Mouse (Mus musculus) CH12.LX (cell line): Measurements from ENCODE around the gene Hrnr.

ENCODE experiments used
- CTCF ChIP-seq, 2 experiments: IDR thresholded peaks in 1 of 2; conservative IDR thresholded peaks in 1 of 2; 2 replicates each; pipeline ENCODE4 v1.5.1; 2011 to 2012; ENCODE audit warnings: low read depth in 2 of 2, low read length in 2 of 2, improper control_type of control experiment in 1 of 2, inconsistent platforms in 1 of 2, mild to moderate bottlenecking in 1 of 2, moderate library complexity in 1 of 2
- E2F4 ChIP-seq: IDR thresholded peaks from 2 replicates; pipeline ENCODE4 v1.6.1; 2011; ENCODE audit warnings: low read depth, low read length, improper control_type of control experiment; ENCODE audit not compliant: insufficient replicate concordance
- ELF1 ChIP-seq: IDR thresholded peaks from 2 replicates; pipeline ENCODE4 v1.6.1; 2014; ENCODE audit warnings: low read depth, mild to moderate bottlenecking, inconsistent platforms, low read length, improper control_type of control experiment
- EP300 ChIP-seq: IDR thresholded peaks from 2 replicates; pipeline ENCODE4 v1.6.1; 2011; ENCODE audit warnings: low read length, improper control_type of control experiment
- GABPA ChIP-seq: IDR thresholded peaks from 2 replicates; pipeline ENCODE4 v1.6.1; 2012; ENCODE audit warnings: low read depth, low read length, improper control_type of control experiment, inconsistent platforms; ENCODE audit not compliant: insufficient replicate concordance
- MYC ChIP-seq: IDR thresholded peaks from 2 replicates; pipeline ENCODE4 v1.6.1; 2011; ENCODE audit warnings: low read depth, mild to moderate bottlenecking, improper control_type of control experiment, low read length
- POLR2A ChIP-seq: IDR thresholded peaks from 2 replicates; pipeline ENCODE4 v1.6.1; 2011; ENCODE audit warnings: low read depth, mild to moderate bottlenecking, improper control_type of control experiment, low read length
- RAD21 ChIP-seq: IDR thresholded peaks from 2 replicates; pipeline ENCODE4 v1.6.1; 2011; ENCODE audit warnings: low read depth, mild to moderate bottlenecking, low read length, improper control_type of control experiment, moderate library complexity
- TCF12 ChIP-seq: IDR thresholded peaks from 2 replicates; pipeline ENCODE4 v1.6.1; 2014; ENCODE audit warnings: low read depth, mild to moderate bottlenecking, inconsistent platforms, low read length, improper control_type of control experiment
- ZC3H11A ChIP-seq: IDR thresholded peaks from 2 replicates; pipeline ENCODE4 v1.6.1; 2012; ENCODE audit warnings: low read depth, mild to moderate bottlenecking, inconsistent platforms, low read length, improper control_type of control experiment

DNA sequence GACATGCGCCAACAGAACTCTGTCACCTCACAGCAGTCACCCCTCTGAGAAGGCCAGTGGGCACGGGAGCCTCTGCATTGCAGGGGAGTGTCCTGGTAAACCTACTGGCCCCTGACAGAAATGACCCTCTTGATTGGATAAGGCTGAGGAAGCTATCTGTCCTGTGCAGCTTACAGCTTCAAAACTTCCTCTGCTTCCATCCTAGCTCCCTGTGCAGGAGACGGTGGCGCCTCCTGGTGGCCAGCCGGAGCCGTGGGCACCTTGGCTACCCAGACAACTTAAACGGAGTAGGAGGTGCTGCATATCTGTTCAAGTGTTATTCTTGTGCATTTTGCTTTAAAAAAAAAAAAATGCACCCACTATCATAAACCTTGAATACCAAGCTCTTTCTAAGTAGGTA lies 40.5 kb downstream of the Hrnr start:
- TF ChIP-seq GABPA (no peak), ZC3H11A (no peak), POLR2A (no peak), MYC (no peak), TCF12 (no peak), RAD21 (peak; percentile 52), CTCF (conservative IDR thresholded peaks at IDR 0.05 in 1 of 2, IDR thresholded peaks at IDR 0.05 in 1 of 2; ENCODE audit: low read depth in 2 of 2, low read length in 2 of 2) (peak; percentile 84 to 89), EP300 (no peak), E2F4 (no peak), ELF1 (peak; percentile 14; the same call in 1 of the 2 replicates)
